Mouse (Mus musculus) kidney, embryonic 14.5 days (tissue): ENCODE data around the gene Prkn. TPM values are rescaled to one million over a fixed set of nuclear protein-coding genes. Genes with fewer than 3 reads are reported as not detected.

Experiments used
- ATAC-seq: fragments of 200-750 bp; cut with Nextera tagmentation; 2 replicates; pipeline ENCODE4 v1.8.0; 2017; ENCODE audit warnings: moderate number of reproducible peaks, mild to moderate bottlenecking, moderate TSS enrichment, moderate library complexity; ENCODE audit not compliant: low FRiP score, low TSS enrichment
- H3K27ac ChIP-seq: fragments of 300-500 bp; sonication (generic); 2 replicates; pipeline ENCODE4 v1.5.1; 2014; ENCODE audit warnings: low read depth, mild to moderate bottlenecking, low read length, moderate library complexity, mixed read lengths
- H3K27me3 ChIP-seq: fragments of 300-500 bp; sonication (generic); 2 replicates; pipeline ENCODE4 v1.6.1; 2014; ENCODE audit warnings: mild to moderate bottlenecking, low read length; ENCODE audit not compliant: control insufficient read depth, insufficient read depth
- H3K36me3 ChIP-seq: fragments of 300-500 bp; sonication (generic); 2 replicates; pipeline ENCODE4 v1.6.1; 2014; ENCODE audit warnings: low read length, mixed read lengths; ENCODE audit not compliant: control insufficient read depth, insufficient read depth
- H3K4me1 ChIP-seq: fragments of 300-500 bp; sonication (generic); 2 replicates; pipeline ENCODE4 v1.6.1; 2014; ENCODE audit warnings: low read length, mixed read lengths; ENCODE audit not compliant: control insufficient read depth, insufficient read depth
- H3K4me2 ChIP-seq: fragments of 300-500 bp; sonication (generic); replicated peaks from 2 replicates; pipeline ENCODE4 v1.6.1; 2014; ENCODE audit warnings: low read depth, mild to moderate bottlenecking, low read length
- H3K4me3 ChIP-seq: fragments of 300-500 bp; sonication (generic); 2 replicates; pipeline ENCODE4 v1.5.1; 2014; ENCODE audit warnings: mild to moderate bottlenecking, low read length
- H3K9ac ChIP-seq: fragments of 300-500 bp; sonication (generic); 2 replicates; pipeline ENCODE4 v1.6.1; 2014; ENCODE audit warnings: low read depth, mild to moderate bottlenecking, low read length, moderate library complexity
- H3K9me3 ChIP-seq: fragments of 300-500 bp; sonication (generic); 2 replicates; pipeline ENCODE4 v1.6.1; 2016; ENCODE audit warnings: low read length; ENCODE audit not compliant: control insufficient read depth
- WGBS: fragments of 180-500 bp; shearing (Covaris S2); extraction: QIAGEN DNeasy Blood & Tissue Kit; methylation state at CpG from one replicate; pipeline ENCODE4 v1.1.7; 2014; 5-methylcytosine and 5-hydroxymethylcytosine counted together
- polyA plus RNA-seq: library from polyadenylated mRNA; unstranded; fragments of >200 nt; fragmentation: Nextera tagmentation; extraction: Ambion mirVana; gene quantifications from 2 replicates; pipeline ENCODE4 v1.2.1, GENCODE M21; 2014

Prkn gene
- polyA plus RNA-seq, 1 experiment from 2014 or later, result 2.2 TPM

DNA sequence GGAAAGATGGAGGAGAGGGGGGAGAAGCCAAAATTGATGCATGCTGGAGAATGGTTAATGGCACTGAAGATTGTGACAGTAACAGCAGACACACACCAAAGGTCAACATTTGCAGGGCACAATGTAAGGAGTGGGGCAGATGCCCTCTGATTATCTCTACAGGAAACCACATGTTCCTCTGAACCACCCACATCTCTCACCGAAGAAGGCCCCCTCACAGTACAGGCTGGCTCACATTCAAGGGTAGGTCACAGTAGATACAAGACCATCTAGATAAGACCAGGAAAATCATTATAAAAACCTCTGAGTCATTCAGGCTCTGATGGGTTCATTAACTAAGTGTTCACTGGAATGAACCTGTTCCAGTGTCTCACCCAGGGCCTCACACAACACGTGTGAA is 1005.3 kb downstream of the Prkn start:
- Histone ChIP-seq H3K36me3 (no peaks in the 10 kb centered on the region), H3K27me3 (no peaks in the 10 kb centered on the region), H3K4me1 (no peaks in the 10 kb centered on the region), H3K4me2 (no peak overlapping the region), H3K9ac (no peak overlapping the region), H3K4me3 (no peak overlapping the region), H3K9me3 (no peaks in the 10 kb centered on the region), H3K27ac (no peak overlapping the region)
- ATAC-seq, result no peak
- 61% methylated on average over 2 of the region's 2 CpGs for WGBS

DNA sequence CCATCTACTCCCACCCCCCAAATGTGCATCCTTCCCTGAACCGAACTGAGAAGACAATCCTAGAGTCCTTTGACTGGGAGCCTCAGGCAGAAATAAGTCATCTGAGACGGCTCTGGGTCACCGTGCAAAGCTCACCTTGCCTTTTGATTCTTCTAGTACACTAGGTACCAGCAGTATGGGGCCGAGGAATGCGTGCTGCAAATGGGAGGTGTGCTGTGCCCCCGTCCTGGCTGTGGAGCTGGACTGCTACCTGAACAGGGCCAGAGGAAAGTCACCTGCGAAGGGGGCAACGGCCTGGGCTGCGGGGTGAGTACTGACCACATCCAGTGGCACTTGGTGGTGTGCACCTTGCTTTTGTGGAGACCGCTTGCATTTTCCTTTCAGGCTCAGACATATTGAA is 1014.4 kb downstream of the Prkn start:
- Histone ChIP-seq H3K9me3 (no peaks in the 10 kb centered on the region), H3K36me3 (no peaks in the 10 kb centered on the region), H3K27ac (no peak overlapping the region), H3K4me3 (no peak overlapping the region), H3K4me2 (no peak overlapping the region), H3K9ac (no peak overlapping the region), H3K4me1 (no peaks in the 10 kb centered on the region), H3K27me3 (no peaks in the 10 kb centered on the region)
- 63% methylated on average over 10 of the region's 10 CpGs for WGBS
- ATAC-seq, result no peak

DNA sequence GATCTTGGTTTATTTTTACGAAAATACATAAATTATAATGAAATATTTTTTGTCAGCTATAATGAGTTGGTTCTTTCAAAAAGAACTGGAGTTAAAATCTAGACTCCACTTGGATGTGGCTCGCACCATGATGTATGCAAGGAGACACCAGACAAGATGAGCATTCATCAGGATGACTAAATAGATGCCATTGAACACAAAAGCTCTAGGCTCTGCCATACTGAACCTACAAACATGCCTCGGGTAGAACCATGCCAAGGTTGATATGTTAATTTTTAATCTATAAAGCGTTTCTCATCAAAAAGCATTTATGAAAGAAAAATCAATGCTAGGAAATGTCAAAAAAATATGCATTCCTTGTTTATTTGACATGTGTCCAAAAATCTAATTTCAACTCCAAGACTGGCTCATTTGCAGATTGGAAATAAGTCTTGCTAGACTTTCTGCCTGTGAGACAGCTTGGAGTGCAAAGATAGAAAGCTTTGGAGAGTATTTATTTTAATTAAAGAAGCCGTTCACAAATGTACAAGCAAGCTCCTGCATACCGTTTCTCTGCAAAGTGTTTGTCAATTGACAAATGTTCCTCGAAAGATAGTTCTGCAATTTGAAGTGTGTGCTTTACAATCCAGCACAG is 1018.7 kb downstream of the Prkn start:
- H3K36me3 ChIP-seq, result no peaks in the 10 kb centered on the region
- WGBS, result 85% methylated on average over 7 of the region's 7 CpGs
- ATAC-seq, result no peak

DNA sequence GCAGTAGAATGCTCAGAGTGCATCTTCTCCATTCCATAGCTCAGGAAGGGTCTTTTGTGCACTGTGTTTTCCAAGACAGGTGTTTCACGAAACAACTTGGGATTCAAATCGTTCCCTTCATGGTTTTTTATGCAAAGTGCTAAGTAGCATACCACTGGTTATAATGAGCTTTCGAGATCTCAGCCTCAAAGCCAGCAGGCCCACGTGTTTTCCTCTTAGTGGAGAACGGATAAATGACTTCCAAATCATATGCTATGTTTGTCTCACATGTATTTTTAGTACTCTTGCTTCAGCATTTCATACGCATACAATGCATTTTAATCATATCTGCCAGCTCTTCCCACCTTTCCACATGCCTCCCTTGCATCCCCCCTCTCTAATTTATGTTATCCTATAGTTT is 1021.0 kb downstream of the Prkn start:
- no peaks in the 10 kb centered on the region for H3K36me3 ChIP-seq
- WGBS, result 91% methylated on average over 6 of the region's 6 CpGs
- no peaks in the 10 kb centered on the region for H3K27me3 ChIP-seq
- H3K4me2 ChIP-seq, result no peak overlapping the region
- no peaks in the 10 kb centered on the region for H3K9me3 ChIP-seq
- no peak overlapping the region for H3K4me3 ChIP-seq
- no peak overlapping the region for H3K9ac ChIP-seq
- H3K27ac ChIP-seq, result no peak overlapping the region
- ATAC-seq, result no peak
- H3K4me1 ChIP-seq, result no peaks in the 10 kb centered on the region

More for the DNA sequence above, 1018.7 kb downstream of the Prkn start:
- Histone ChIP-seq H3K9me3 (no peaks in the 10 kb centered on the region), H3K9ac (no peak overlapping the region), H3K27me3 (no peaks in the 10 kb centered on the region), H3K4me2 (no peak overlapping the region), H3K27ac (no peak overlapping the region), H3K4me3 (no peak overlapping the region), H3K4me1 (no peaks in the 10 kb centered on the region)

- Histone ChIP-seq H3K36me3 (no peaks in the 10 kb centered on the region), H3K9ac (no peak overlapping the region), H3K4me1 (no peaks in the 10 kb centered on the region), H3K27ac (no peak overlapping the region), H3K4me3 (no peak overlapping the region), H3K27me3 (no peaks in the 10 kb centered on the region), H3K9me3 (no peaks in the 10 kb centered on the region), H3K4me2 (no peak overlapping the region)
- no peak for ATAC-seq
- 88% methylated on average over 2 of the region's 2 CpGs for WGBS
Observed at GRCm38 (mm10) chr17:11862360-11862759, 1022.2 kb downstream of the Prkn start.

- no peak overlapping the region for H3K27ac ChIP-seq
- no peaks in the 10 kb centered on the region for H3K9me3 ChIP-seq
- no peak for ATAC-seq
- no peaks in the 10 kb centered on the region for H3K4me1 ChIP-seq
- no peaks in the 10 kb centered on the region for H3K36me3 ChIP-seq
- 90% methylated on average over 11 of the region's 11 CpGs for WGBS
- no peaks in the 10 kb centered on the region for H3K27me3 ChIP-seq
- H3K4me3 ChIP-seq, result no peak overlapping the region
- H3K4me2 ChIP-seq, result no peak overlapping the region
- H3K9ac ChIP-seq, result no peak overlapping the region
Observed at GRCm38 (mm10) chr17:11863017-11863416, 1022.8 kb downstream of the Prkn start.

DNA sequence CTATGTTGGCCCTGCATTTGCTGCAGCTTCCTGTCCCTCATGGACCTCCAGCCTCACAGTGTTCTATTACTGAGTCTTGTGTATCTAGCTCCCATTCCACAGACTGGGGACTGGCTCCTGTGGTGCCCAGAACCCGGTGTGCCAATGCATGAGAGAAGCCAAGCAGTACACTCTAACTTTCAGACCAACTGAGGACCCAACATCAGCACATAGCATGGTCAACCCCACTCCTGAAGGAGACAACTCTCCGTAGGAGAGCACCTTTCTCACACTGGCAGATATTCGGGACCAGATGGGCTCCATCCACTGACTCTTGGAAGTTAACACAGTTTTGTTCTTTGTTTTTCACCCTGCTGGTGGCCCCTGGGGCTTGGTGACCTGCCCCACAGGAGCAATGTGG is 1026.0 kb downstream of the Prkn start:
- H3K4me1 ChIP-seq, result no peaks in the 10 kb centered on the region
- H3K4me2 ChIP-seq, result no peak overlapping the region
- no peak overlapping the region for H3K9ac ChIP-seq
- H3K27me3 ChIP-seq, result no peaks in the 10 kb centered on the region
- 90% methylated on average over 3 of the region's 3 CpGs for WGBS
- H3K9me3 ChIP-seq, result no peaks in the 10 kb centered on the region
- no peak overlapping the region for H3K4me3 ChIP-seq
- H3K27ac ChIP-seq, result no peak overlapping the region
- H3K36me3 ChIP-seq, result no peaks in the 10 kb centered on the region
- ATAC-seq, result no peak

DNA sequence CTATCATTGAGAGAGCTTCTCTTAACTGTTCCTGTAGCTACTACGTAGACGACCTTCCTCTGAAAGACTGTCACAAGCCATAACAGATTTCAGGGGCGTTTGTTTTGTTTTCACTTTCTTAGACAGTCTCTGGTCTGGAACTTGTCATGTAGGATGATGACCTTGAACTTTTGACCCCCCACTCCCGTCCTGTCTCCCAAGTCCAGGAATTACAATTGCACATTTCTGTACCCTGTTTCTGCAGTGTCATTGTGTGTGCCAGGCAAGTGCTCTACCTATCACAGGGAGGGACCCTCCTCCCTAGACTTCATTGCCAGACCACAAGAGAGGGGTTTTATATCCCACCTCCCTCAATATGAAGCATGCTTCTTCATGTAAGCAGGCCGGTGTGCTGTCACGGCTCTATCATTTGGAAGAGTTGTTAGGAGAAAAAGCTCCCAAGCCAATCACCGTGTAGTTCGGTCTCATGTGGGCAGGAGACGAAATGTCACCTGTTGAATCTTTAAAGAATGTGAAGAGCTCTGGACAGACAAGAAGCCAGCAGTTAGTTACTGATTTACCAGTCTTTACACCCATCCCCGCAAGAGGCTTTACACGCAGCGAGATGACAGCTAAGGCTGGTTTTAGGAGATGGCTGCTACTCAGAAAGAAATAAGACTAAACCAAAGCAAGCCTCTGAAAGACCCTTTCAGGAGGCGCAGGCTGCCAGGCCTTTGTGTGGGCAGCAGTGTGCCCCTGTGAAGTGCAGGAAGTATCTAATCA is 1027.3 kb downstream of the Prkn start:
- no peak overlapping the region for H3K4me2 ChIP-seq
- no peak overlapping the region for H3K4me3 ChIP-seq
- no peak overlapping the region for H3K27ac ChIP-seq
- no peaks in the 10 kb centered on the region for H3K36me3 ChIP-seq
- H3K4me1 ChIP-seq, result no peaks in the 10 kb centered on the region
- 59% methylated on average over 13 of the region's 13 CpGs for WGBS
- H3K9me3 ChIP-seq, result no peaks in the 10 kb centered on the region
- no peak overlapping the region for H3K9ac ChIP-seq
- H3K27me3 ChIP-seq, result no peaks in the 10 kb centered on the region
- no peak for ATAC-seq

DNA sequence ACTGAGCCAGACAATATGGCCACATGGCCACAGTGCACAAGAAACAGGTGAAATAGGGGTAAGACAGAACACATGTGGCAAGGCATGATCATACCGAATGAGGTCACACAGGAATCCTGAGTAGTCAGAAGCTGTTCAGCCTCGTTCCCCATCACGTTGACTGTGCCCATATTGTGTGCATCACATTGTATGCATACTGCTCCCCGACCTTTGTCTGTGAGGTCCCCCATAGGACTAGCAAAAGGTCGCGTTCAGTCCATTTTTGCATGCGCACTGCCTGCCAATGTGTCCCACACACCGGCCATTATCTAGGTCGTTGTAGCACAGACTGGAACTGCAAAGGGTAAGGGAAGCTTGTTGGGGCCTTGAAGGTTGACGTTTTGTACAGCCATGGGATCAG is 1030.4 kb downstream of the Prkn start:
- ATAC-seq, result no peak
- H3K27me3 ChIP-seq, result no peaks in the 10 kb centered on the region
- WGBS, result 92% methylated on average over 10 of the region's 10 CpGs

More for the DNA sequence above, 1030.4 kb downstream of the Prkn start:
- no peak overlapping the region for H3K27ac ChIP-seq
- H3K4me2 ChIP-seq, result no peak overlapping the region
- H3K36me3 ChIP-seq, result no peaks in the 10 kb centered on the region
- no peak overlapping the region for H3K9ac ChIP-seq
- no peak overlapping the region for H3K4me3 ChIP-seq
- no peaks in the 10 kb centered on the region for H3K9me3 ChIP-seq
- H3K4me1 ChIP-seq, result no peaks in the 10 kb centered on the region
